Mouse (Mus musculus) hindbrain, embryonic 13.5 days (tissue): Measurements from ENCODE around the gene Sh2d4b. TPM values are rescaled to one million over a fixed set of nuclear protein-coding genes. Genes with fewer than 3 reads are reported as not detected.

Experiments
- ATAC-seq: fragments of 200-750 bp; cut with Nextera tagmentation; 2 replicates; pipeline ENCODE4 v1.8.0; 2017; ENCODE audit warnings: moderate TSS enrichment; ENCODE audit not compliant: low FRiP score
- H3K27ac ChIP-seq: fragments of 300-500 bp; sonication (generic); 2 replicates; pipeline ENCODE4 v1.5.1; 2015; ENCODE audit warnings: inconsistent platforms, mild to moderate bottlenecking, moderate library complexity
- H3K27me3 ChIP-seq: fragments of 300-500 bp; sonication (generic); 2 replicates; pipeline ENCODE4 v1.6.1; 2015; ENCODE audit warnings: mild to moderate bottlenecking, inconsistent platforms
- H3K36me3 ChIP-seq: fragments of 300-500 bp; sonication (generic); 2 replicates; pipeline ENCODE4 v1.6.1; 2015; ENCODE audit warnings: mild to moderate bottlenecking, inconsistent platforms
- H3K4me1 ChIP-seq: fragments of 300-500 bp; sonication (generic); replicated peaks from 2 replicates; pipeline ENCODE4 v1.6.1; 2015; ENCODE audit warnings: inconsistent platforms
- H3K4me2 ChIP-seq: fragments of 300-500 bp; sonication (generic); 2 replicates; pipeline ENCODE4 v1.6.1; 2015; ENCODE audit warnings: inconsistent platforms, mild to moderate bottlenecking, moderate library complexity
- H3K4me3 ChIP-seq: fragments of 300-500 bp; sonication (generic); 2 replicates; pipeline ENCODE4 v1.5.1; 2015; ENCODE audit warnings: mild to moderate bottlenecking, inconsistent platforms
- H3K9ac ChIP-seq: fragments of 300-500 bp; sonication (generic); 2 replicates; pipeline ENCODE4 v1.6.1; 2015; ENCODE audit warnings: mild to moderate bottlenecking, inconsistent platforms
- H3K9me3 ChIP-seq: fragments of 300-500 bp; sonication (generic); 2 replicates; pipeline ENCODE4 v1.6.1; 2016; ENCODE audit warnings: inconsistent platforms
- WGBS: fragments of 180-500 bp; shearing (Covaris S2); methylation state at CpG from one replicate; pipeline ENCODE4 v1.1.7; 2015; 5-methylcytosine and 5-hydroxymethylcytosine counted together
- polyA plus RNA-seq: library from polyadenylated mRNA; unstranded; fragments of >200 nt; fragmentation: Nextera tagmentation; extraction: Ambion mirVana; gene quantifications from 2 replicates; pipeline ENCODE4 v1.2.1, GENCODE M21; 2015

Gene Sh2d4b
- polyA plus RNA-seq, 1 experiment from 2014 or later = 1.9 TPM

DNA sequence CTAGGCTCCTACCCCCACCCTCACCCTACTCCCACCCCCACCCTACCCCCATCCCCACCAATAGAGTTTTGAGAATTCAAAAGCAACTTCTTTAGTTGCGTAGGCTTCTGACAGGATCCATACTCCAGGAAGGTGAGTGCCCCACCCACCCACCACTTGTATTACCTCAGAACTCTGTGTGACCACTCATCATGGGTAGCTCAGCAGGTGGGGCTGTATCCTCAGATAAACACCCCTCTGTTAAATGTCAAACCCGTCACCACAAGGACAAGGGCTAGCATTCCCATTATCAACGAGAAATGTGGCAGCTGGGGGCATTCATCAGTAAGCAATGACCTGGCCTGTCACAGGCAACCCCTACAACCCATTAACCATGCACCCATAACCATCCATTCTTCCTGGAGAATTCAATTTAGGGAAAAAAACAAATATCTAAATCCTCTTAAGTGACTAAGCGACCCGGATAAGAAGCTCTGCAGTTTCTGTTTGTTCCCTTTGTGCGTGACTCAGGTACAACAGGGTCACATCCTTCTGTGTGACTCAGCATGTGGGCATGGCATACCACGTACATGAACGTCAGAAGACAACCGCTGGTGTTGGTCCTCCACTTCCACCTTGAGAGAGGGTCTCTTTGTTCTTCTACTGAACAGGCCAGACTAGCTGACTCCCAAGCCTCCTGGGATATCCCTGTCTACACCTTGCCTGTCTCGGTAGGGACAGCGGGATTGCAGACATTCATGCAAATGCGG is 9.4 kb upstream of the Sh2d4b start:
- H3K4me1 ChIP-seq = no peaks in the 10 kb centered on the region; the same call in 1 of the 2 replicates
- no peak overlapping the region for H3K4me2 ChIP-seq
- no peak overlapping the region for H3K9ac ChIP-seq
- H3K4me3 ChIP-seq = no peak overlapping the region
- no peaks in the 10 kb centered on the region for H3K27me3 ChIP-seq
- no peak for ATAC-seq
- 73% methylated on average over 12 of the region's 12 CpGs for WGBS
- H3K36me3 ChIP-seq = peaks cover 23% of the 10 kb centered on the region
- no peak overlapping the region for H3K27ac ChIP-seq
- no peaks in the 10 kb centered on the region for H3K9me3 ChIP-seq

DNA sequence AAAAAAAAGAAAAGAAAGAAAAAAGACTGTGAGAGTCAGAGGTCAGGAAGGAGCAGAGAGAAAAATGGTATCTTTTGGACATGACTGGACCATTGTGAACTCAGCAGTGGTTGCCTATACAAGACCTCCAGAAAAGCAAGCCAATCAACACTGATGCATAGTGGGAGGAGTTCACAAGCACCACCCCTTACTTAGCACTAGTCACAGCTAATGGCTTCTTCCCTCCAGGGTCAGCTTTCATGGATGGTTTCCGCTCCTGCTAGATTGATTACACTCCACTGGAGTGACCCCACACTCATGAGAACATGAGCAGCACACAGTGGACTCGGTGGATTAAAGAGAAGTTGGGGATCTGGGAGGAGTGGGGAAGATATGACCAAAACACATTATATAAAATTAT is 7.2 kb upstream of the Sh2d4b start:
- Histone ChIP-seq H3K36me3 (peaks cover 3% of the 10 kb centered on the region; the same call in 1 of the 2 replicates), H3K4me3 (no peak overlapping the region), H3K9me3 (no peaks in the 10 kb centered on the region), H3K27ac (no peak overlapping the region), H3K27me3 (no peaks in the 10 kb centered on the region), H3K9ac (no peak overlapping the region), H3K4me1 (no peaks in the 10 kb centered on the region; the same call in 1 of the 2 replicates), H3K4me2 (no peak overlapping the region)
- no peak for ATAC-seq
- WGBS = 66% methylated on average over 2 of the region's 2 CpGs

DNA sequence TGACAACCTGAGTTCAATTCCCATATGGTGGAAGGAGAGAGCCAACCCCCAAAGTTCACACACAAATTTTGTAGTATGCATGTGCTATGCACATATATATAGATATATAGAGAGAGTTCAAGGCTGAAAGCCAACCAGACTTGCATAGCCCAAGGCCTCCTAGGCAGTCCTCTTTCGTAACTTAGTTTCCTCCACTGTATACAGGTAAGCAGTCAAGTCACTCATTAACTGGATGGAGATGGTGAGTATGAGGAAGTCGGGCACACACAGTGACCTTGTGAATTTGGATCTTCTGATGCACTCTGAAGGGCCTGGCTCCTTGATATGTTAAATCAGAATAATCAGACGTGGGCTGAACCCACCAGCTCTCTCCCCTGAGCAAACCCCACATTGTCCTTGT is 4.8 kb upstream of the Sh2d4b start:
- no peaks in the 10 kb centered on the region for H3K36me3 ChIP-seq
- no peaks in the 10 kb centered on the region for H3K9me3 ChIP-seq
- H3K27me3 ChIP-seq = no peaks in the 10 kb centered on the region
- H3K4me3 ChIP-seq = no peak overlapping the region
- no peak for ATAC-seq
- H3K27ac ChIP-seq = no peak overlapping the region
- no peak overlapping the region for H3K4me2 ChIP-seq
- H3K9ac ChIP-seq = no peak overlapping the region
- WGBS = 93% methylated on average over 3 of the region's 3 CpGs
- peaks cover 7% of the 10 kb centered on the region for H3K4me1 ChIP-seq

DNA sequence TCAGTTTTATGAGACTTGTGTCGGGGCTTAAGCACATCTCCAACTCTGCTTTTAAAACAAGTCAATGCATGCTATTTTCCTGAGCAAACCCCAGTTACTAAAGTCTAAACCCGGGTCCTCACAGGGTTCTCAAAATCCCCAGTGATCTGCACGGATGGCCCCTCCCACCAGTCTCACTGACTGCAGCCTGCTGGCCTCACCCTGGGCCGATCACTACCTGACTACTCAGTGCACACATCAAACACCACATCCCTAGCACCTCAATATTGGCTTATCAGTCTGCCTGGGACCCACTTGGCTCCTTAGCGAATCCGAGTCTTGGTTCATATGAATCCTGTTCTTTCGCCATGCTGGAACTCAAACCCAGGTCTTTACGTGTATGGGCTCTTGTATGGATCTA is 2.6 kb upstream of the Sh2d4b start:
- H3K9me3 ChIP-seq = no peaks in the 10 kb centered on the region
- no peaks in the 10 kb centered on the region for H3K27me3 ChIP-seq
- no peak overlapping the region for H3K4me2 ChIP-seq
- no peak overlapping the region for H3K27ac ChIP-seq
- ATAC-seq = no peak
- H3K36me3 ChIP-seq = no peaks in the 10 kb centered on the region
- no peak overlapping the region for H3K4me3 ChIP-seq
- 85% methylated on average over 8 of the region's 8 CpGs for WGBS
- H3K4me1 ChIP-seq = peaks cover 7% of the 10 kb centered on the region
- H3K9ac ChIP-seq = no peak overlapping the region

DNA sequence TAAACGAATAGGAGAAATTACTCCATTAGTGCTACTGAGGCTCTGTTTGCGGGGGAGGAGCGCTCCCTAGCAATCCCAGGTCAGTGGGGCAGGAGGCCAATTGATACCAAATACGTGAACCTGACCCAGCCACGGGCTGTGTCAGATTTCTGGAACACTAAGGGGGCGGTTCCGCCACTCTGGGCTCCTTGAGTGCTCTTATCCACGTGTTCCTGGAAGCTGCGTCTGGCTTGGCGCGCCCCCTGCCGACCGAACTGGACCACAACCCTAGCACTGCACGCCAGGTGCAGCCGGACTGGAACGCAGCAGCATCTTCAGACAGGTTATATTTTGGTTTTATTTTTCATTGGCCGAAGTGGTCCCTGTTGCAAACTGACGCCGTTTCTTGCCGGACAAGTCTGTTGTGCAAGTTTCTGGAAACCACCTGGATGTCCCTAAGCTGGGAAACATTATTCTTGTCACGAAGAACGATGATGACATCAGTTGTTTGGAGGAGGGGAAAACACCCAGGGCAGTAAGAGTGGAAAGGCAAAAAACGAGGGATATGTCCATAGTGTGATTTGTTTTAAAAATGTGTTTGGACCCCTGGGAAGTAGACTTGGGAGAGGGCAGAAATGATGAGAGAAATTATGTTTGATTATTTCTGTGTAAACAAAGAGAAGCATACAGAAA is 1.6 kb upstream of the Sh2d4b start:
- Histone ChIP-seq H3K4me1 (peaks cover 7% of the 10 kb centered on the region), H3K9ac (peak overlapping the region; percentile 35; the same call in 1 of the 2 replicates), H3K27ac (no peak overlapping the region), H3K4me3 (peak overlapping the region; percentile 24), H3K36me3 (no peaks in the 10 kb centered on the region), H3K27me3 (no peaks in the 10 kb centered on the region), H3K9me3 (no peaks in the 10 kb centered on the region), H3K4me2 (peak overlapping the region; percentile 52)
- peak; percentile 88 for ATAC-seq
- WGBS = 18% methylated on average over 23 of the region's 23 CpGs

GRCm38 (mm10) chr14:40893884-40894283 is 818 bp upstream of the Sh2d4b start:
- H3K9me3 ChIP-seq = no peaks in the 10 kb centered on the region
- no peaks in the 10 kb centered on the region for H3K36me3 ChIP-seq
- 75% methylated on average over 8 of the region's 8 CpGs for WGBS
- no peaks in the 10 kb centered on the region for H3K27me3 ChIP-seq
- H3K4me3 ChIP-seq = no peak overlapping the region
- no peak for ATAC-seq
- H3K9ac ChIP-seq = no peak overlapping the region
- peaks cover 7% of the 10 kb centered on the region for H3K4me1 ChIP-seq
- no peak overlapping the region for H3K4me2 ChIP-seq
- no peak overlapping the region for H3K27ac ChIP-seq

GRCm38 (mm10) chr14:40892326-40892825 is 690 bp downstream of the Sh2d4b start:
- no peak overlapping the region for H3K4me2 ChIP-seq
- peaks cover 7% of the 10 kb centered on the region for H3K4me1 ChIP-seq
- H3K27me3 ChIP-seq = no peaks in the 10 kb centered on the region
- no peaks in the 10 kb centered on the region for H3K36me3 ChIP-seq
- no peaks in the 10 kb centered on the region for H3K9me3 ChIP-seq
- no peak overlapping the region for H3K9ac ChIP-seq
- 88% methylated on average over 7 of the region's 7 CpGs for WGBS
- ATAC-seq = no peak
- H3K27ac ChIP-seq = no peak overlapping the region
- H3K4me3 ChIP-seq = no peak overlapping the region

- Histone ChIP-seq H3K4me2 (no peak overlapping the region), H3K27me3 (no peaks in the 10 kb centered on the region), H3K4me1 (peaks cover 7% of the 10 kb centered on the region), H3K36me3 (no peaks in the 10 kb centered on the region), H3K27ac (no peak overlapping the region), H3K4me3 (no peak overlapping the region), H3K9me3 (no peaks in the 10 kb centered on the region), H3K9ac (no peak overlapping the region)
- no peak for ATAC-seq
- WGBS = 92% methylated on average over 4 of the region's 4 CpGs
These were observed 1.6 kb downstream of the Sh2d4b start for GRCm38 (mm10) chr14:40891506-40891905.

DNA sequence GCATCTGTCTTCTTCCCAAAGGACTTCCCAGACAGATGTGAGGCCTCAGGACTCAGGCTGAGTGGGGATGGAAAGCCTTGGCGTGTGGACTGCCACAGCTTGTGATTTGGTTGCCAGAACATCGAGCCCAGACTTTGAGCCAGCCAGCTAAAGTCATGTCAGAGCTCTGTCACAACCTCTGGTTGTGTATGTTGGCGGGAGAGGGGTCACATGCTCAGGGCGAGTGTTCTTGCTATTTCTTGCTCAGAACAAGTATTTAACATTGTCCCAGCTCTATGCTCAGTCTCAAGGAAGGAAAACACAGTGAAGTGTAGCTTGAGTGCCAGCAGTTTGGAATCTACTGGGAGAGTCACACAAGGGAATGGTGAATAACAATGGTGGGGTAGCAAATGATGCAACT is 3.4 kb downstream of the Sh2d4b start:
- Histone ChIP-seq H3K9ac (no peak overlapping the region), H3K4me3 (no peak overlapping the region), H3K9me3 (no peaks in the 10 kb centered on the region), H3K4me1 (peaks cover 7% of the 10 kb centered on the region), H3K27me3 (no peaks in the 10 kb centered on the region), H3K36me3 (no peaks in the 10 kb centered on the region), H3K27ac (no peak overlapping the region), H3K4me2 (no peak overlapping the region)
- WGBS = 73% methylated on average over 4 of the region's 4 CpGs
- no peak for ATAC-seq

DNA sequence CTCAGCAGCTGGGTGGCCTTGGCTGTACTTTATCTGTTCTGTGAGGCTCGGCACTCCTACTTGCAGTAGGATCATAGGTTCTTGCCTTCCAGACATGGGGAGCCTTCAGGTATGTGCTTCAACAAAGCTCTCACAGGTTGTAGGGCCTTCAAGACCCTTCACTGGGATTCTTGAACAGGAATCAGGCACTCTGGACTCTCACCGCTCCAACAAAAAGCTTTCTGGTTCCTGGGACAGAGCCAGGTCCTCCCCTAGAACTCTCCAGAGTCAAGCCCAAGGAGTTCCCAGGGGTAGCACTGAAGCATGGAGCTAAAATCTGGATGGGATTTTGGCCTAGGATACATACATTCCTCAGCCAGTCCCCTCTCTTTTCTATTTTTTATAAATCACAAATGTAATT is 3.9 kb downstream of the Sh2d4b start:
- ATAC-seq = no peak
- Histone ChIP-seq H3K36me3 (no peaks in the 10 kb centered on the region), H3K9ac (no peak overlapping the region), H3K4me1 (peaks cover 3% of the 10 kb centered on the region), H3K27ac (no peak overlapping the region), H3K4me2 (no peak overlapping the region), H3K9me3 (no peaks in the 10 kb centered on the region), H3K4me3 (no peak overlapping the region), H3K27me3 (no peaks in the 10 kb centered on the region)
- WGBS = 96% methylated on average over 2 of the region's 2 CpGs

GRCm38 (mm10) chr14:40886428-40887202 is 6.5 kb downstream of the Sh2d4b start:
- Histone ChIP-seq H3K4me3 (no peak overlapping the region), H3K4me2 (no peak overlapping the region), H3K36me3 (no peaks in the 10 kb centered on the region), H3K9ac (no peak overlapping the region), H3K4me1 (no peaks in the 10 kb centered on the region), H3K27ac (no peak overlapping the region), H3K9me3 (no peaks in the 10 kb centered on the region), H3K27me3 (no peaks in the 10 kb centered on the region)
- WGBS = 80% methylated on average over 6 of the region's 6 CpGs
- no peak for ATAC-seq

DNA sequence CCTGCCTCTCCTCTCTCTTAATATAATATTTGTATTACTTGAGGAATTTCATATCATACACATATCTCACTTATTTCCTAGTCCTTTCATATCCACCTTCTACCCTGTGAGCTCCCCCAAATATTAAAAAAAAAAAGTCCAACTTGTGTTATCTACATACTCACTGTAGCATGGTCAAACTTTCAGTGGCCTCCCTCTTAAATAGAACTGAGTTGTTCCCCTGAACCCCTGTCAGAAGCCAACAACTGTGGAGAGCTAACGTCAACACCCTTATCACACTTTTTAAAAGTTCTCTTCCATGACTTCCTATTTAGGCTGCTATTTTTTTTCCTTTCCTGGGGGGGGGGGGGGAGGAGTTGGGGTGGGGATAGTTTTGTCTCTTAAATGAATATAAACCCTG is 7.3 kb downstream of the Sh2d4b start:
- Histone ChIP-seq H3K9ac (no peak overlapping the region), H3K4me1 (no peaks in the 10 kb centered on the region), H3K27me3 (no peaks in the 10 kb centered on the region), H3K4me3 (no peak overlapping the region), H3K9me3 (no peaks in the 10 kb centered on the region), H3K4me2 (no peak overlapping the region), H3K27ac (no peak overlapping the region), H3K36me3 (no peaks in the 10 kb centered on the region)
- WGBS = 75% methylated on average over 1 of the region's 1 CpGs
- ATAC-seq = no peak
